Mouse (Mus musculus): ENCODE data around the gene Rnf19b. TPM values are rescaled to one million over a fixed set of nuclear protein-coding genes. Genes with fewer than 3 reads are reported as not detected.

Gene Rnf19b
- total and polyA plus RNA-seq, 3 experiments = 75.3 to 104 (median 98.3) TPM

DNA sequence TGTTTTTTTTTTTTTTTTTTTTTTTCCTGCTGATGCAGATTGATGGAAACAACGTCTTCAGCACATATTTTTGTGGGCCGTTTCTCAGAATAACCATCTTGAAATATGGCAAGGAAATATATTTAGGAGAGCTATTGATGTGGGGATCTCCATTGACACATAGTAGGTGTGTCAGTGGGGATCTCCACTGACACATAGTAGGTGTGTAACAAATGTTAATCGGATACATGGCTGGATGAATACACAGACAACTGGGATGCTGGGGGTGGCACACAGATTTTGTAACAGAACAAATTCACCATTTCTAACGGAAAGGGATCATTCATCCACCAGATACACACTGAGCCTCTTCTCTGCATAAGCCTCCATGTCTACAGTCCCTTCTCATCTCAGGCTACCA, 7.7 kb upstream of the Rnf19b start:
- peaks cover 0 to 7% of the 10 kb centered on the region in 2 experiments for H3K36me3 ChIP-seq (replicated peaks in 1 of 2; ENCODE audit: control insufficient read depth in 1 of 2, insufficient read depth in 1 of 2, low read length in 1 of 2)
- no peak overlapping the region for H3K4me3 ChIP-seq (replicated peaks in 1 of 3; ENCODE audit: low read depth in 2 of 3, low read length in 2 of 3, poor library complexity in 1 of 3)
- H3K79me2 ChIP-seq (replicated peaks; ENCODE audit: control insufficient read depth, extremely low read depth, insufficient read depth, poor library complexity, severe bottlenecking) = no peaks in the 10 kb centered on the region
- peaks cover 6 to 34% of the 10 kb centered on the region in 2 experiments; a peak in 3 of 4 replicates for H3K4me1 ChIP-seq (ENCODE audit: control insufficient read depth in 1 of 2, insufficient read depth in 2 of 2)
- in situ Hi-C loops (cut with MboI; ENCODE audit: low pct_ligation_motif_present, low pct_unique_long_range_greater_than_20kb, low sequenced_read_pairs) (no loop called here), dilution Hi-C loops (cut with MboI; ENCODE audit: extremely low pct_ligation_motif_present, extremely low pct_unique_long_range_greater_than_20kb, low sequenced_read_pairs) (no loop called here)
- no peak overlapping the region for H3K27ac ChIP-seq (ENCODE audit: insufficient read depth, low read depth)
- no peak overlapping the region for H3K9ac ChIP-seq (ENCODE audit: insufficient read depth, low read depth)
- H3K4me2 ChIP-seq (ENCODE audit: insufficient read depth, low read depth, poor library complexity, severe bottlenecking) = no peak overlapping the region
- H3K9me3 ChIP-seq (replicated peaks; ENCODE audit: low read length) = no peaks in the 10 kb centered on the region
- TF ChIP-seq ZKSCAN1 (IDR thresholded peaks at IDR 0.05; ENCODE audit: borderline replicate concordance, low read depth, low read length) = peak; percentile 77
- TF ChIP-seq RAD21 (IDR thresholded peaks at IDR 0.05; ENCODE audit: low read depth, low read length) = no peak
- DNase-seq (ENCODE audit: extremely low read depth) = no peak
- H3K27me3 ChIP-seq (replicated peaks) = no peaks in the 10 kb centered on the region

- dilution Hi-C loops (cut with MboI; ENCODE audit: extremely low pct_ligation_motif_present, extremely low pct_unique_long_range_greater_than_20kb, low sequenced_read_pairs) = no loop called here
- H3K4me1 ChIP-seq (ENCODE audit: control insufficient read depth in 1 of 2, insufficient read depth in 2 of 2) = peaks cover 6 to 38% of the 10 kb centered on the region in 2 experiments; a peak in 3 of 4 replicates
Measured at GRCm38 (mm10) chr4:129050901-129051417, 7.1 kb upstream of the Rnf19b start.

GRCm38 (mm10) chr4:129051461-129052183, 6.4 kb upstream of the Rnf19b start:
- Histone ChIP-seq H3K4me1 (ENCODE audit: control insufficient read depth in 1 of 2, insufficient read depth in 2 of 2) (peaks cover 6 to 45% of the 10 kb centered on the region in 2 experiments; a peak in 3 of 4 replicates), H3K4me3 (replicated peaks in 1 of 3; ENCODE audit: low read depth in 2 of 3, low read length in 2 of 3, poor library complexity in 1 of 3) (no peak overlapping the region), H3K79me2 (replicated peaks; ENCODE audit: control insufficient read depth, extremely low read depth, insufficient read depth, poor library complexity, severe bottlenecking) (no peaks in the 10 kb centered on the region), H3K9me3 (replicated peaks; ENCODE audit: low read length) (no peaks in the 10 kb centered on the region), H3K27me3 (replicated peaks) (no peaks in the 10 kb centered on the region), H3K9ac (ENCODE audit: insufficient read depth, low read depth) (no peak overlapping the region), H3K4me2 (ENCODE audit: insufficient read depth, low read depth, poor library complexity, severe bottlenecking) (no peak overlapping the region), H3K36me3 (replicated peaks in 1 of 2; ENCODE audit: control insufficient read depth in 1 of 2, insufficient read depth in 1 of 2, low read length in 1 of 2) (peaks cover 0 to 17% of the 10 kb centered on the region in 2 experiments), H3K27ac (ENCODE audit: insufficient read depth, low read depth) (no peak overlapping the region)
- TF ChIP-seq MAZ (IDR thresholded peaks at IDR 0.05; ENCODE audit: low read depth, low read length) (no peak), ETS1 (conservative IDR thresholded peaks at IDR 0.05; ENCODE audit: low read depth, low read length) (no peak), EP300 (IDR thresholded peaks at IDR 0.05; ENCODE audit: low read length) (0 out of 2 replicates have a peak, but pooled peaks have one; percentile 43), CHD2 (IDR thresholded peaks at IDR 0.05; ENCODE audit: low read length) (peak; percentile 89)
- DNase-seq (ENCODE audit: extremely low read depth) = no peak
- dilution Hi-C loops (cut with MboI; ENCODE audit: extremely low pct_ligation_motif_present, extremely low pct_unique_long_range_greater_than_20kb, low sequenced_read_pairs) = no loop called here
- in situ Hi-C loops (cut with MboI; ENCODE audit: low pct_ligation_motif_present, low pct_unique_long_range_greater_than_20kb, low sequenced_read_pairs) = no loop called here

More at GRCm38 (mm10) chr4:129050901-129051417, 7.1 kb upstream of the Rnf19b start:
- Histone ChIP-seq H3K9ac (ENCODE audit: insufficient read depth, low read depth) (no peak overlapping the region), H3K9me3 (replicated peaks; ENCODE audit: low read length) (no peaks in the 10 kb centered on the region), H3K79me2 (replicated peaks; ENCODE audit: control insufficient read depth, extremely low read depth, insufficient read depth, poor library complexity, severe bottlenecking) (no peaks in the 10 kb centered on the region), H3K36me3 (replicated peaks in 1 of 2; ENCODE audit: control insufficient read depth in 1 of 2, insufficient read depth in 1 of 2, low read length in 1 of 2) (peaks cover 0 to 12% of the 10 kb centered on the region in 2 experiments), H3K4me2 (ENCODE audit: insufficient read depth, low read depth, poor library complexity, severe bottlenecking) (no peak overlapping the region), H3K4me3 (replicated peaks in 1 of 3; ENCODE audit: low read depth in 2 of 3, low read length in 2 of 3, poor library complexity in 1 of 3) (no peak overlapping the region), H3K27me3 (replicated peaks) (no peaks in the 10 kb centered on the region), H3K27ac (ENCODE audit: insufficient read depth, low read depth) (no peak overlapping the region)
- in situ Hi-C loops (cut with MboI; ENCODE audit: low pct_ligation_motif_present, low pct_unique_long_range_greater_than_20kb, low sequenced_read_pairs) = no loop called here
- no peak for DNase-seq (ENCODE audit: extremely low read depth)
- TF ChIP-seq HCFC1 (IDR thresholded peaks at IDR 0.05; ENCODE audit: low read depth, low read length) (no peak), CHD1 (IDR thresholded peaks at IDR 0.05; ENCODE audit: low read depth, low read length) (no peak), SIN3A (IDR thresholded peaks at IDR 0.05; ENCODE audit: low read length) (no peak)

Measured in CH12.LX (cell line).